Mouse (Mus musculus) kidney, adult 18-20 months (tissue): ENCODE results near the gene Fgf12.

ENCODE experiments used
- DNase-seq: peaks from one replicate; pipeline ENCODE4 v3.0.0; 2021

The Fgf12 gene

DNA sequence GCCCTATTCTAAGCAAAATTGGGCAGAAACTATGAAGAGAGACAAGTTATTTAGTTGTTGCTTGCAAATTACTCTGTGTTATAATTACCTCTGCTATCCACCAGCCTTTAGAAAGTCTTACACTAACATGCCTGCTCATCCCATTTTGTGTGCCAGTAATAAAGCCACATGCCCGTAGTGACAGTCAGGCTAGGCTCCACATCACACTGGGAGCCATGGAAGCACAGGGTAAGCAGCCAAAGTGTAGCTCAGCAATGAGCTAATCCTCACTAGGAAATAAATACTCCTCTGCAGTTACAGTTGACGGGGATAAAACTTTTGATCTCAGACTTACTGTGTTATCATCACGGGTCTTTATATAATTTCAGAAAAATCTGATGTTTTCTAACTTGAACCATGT, 298.0 kb downstream of the Fgf12 start:
- no peak for DNase-seq

DNA sequence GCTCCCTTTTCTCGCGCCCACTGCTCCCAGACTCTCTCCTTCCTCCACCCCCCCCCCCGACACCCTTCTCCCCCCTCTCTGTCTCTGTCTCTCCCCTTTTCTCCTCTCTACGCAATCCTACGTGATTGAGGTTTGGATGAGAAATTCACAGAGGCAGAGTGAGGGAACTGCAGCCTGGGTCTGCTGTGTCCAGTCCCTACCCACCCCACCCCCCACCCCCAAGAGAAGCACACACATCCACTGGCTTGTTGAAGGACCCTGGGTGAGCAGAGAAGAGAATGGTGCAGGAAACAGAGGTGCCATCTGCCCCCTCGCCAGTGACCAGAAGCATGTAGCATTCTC, 305.8 kb downstream of the Fgf12 start:
- no peak for DNase-seq

DNA sequence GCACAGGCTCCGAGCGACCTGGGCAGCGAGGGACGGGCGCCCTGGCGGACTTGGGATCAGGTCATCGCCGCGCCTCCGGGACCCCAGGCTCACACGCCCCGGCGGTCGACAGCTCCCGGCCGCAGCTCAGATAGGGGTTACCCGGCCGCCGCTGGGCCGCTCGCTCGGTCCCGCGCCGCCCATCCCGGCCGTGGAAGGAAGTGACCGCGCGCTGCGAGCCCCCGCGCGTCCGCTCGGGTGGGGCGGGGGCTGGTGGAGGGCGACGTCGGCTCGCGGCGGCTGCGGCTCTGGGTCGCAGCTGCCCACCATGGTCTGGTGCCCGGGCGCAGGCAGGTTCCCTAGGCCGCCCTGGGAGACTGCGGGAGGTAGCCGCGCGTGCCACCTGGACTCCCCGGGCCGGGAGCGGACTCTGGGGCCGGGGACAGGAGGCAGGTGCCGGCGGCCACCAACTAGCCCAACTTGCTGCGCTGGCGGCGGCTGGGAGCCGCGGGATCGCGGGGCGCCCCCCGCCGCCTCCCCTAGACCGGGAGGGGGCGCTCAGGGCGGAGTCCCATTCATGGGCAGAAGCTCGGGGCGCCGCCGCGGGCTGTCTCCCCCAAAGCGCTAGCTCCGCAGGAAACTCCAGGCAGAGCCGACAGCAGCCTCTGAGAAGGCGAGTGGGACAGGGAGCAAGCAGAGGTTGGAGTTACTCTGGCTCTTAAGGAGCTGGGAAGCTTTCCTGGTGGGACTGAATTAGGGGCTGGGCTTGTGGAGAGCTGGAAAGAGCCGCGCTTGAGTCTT, 306.3 kb downstream of the Fgf12 start:
- peak; percentile 11 for DNase-seq

DNA sequence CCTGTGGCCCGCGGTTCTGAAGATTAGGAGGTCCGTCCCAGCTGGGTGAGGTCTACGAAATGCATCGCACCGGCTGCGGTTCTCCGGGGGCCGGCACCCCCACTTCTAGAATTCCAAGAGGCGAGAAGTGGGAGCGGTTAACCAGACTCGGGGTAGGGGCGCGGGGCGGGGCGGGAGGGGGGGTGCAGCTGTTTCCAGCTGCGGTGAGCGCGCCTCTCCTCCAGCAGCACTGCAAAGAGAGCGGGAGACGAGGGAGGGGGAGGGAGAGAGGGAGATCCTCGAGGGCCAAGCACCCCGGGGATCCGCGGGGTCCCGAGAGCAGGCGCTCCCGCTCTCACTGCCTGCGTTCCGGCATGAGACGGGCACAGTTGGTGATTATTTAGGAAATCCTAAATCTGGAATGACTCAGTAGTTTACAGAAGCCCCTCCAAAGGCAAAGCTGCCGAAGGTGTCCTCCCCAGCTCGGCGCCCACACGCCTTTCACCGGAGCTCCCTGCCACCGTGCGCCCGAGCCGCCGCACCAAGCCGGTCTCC, 307.0 kb downstream of the Fgf12 start:
- DNase-seq, result peak; percentile 3

DNA sequence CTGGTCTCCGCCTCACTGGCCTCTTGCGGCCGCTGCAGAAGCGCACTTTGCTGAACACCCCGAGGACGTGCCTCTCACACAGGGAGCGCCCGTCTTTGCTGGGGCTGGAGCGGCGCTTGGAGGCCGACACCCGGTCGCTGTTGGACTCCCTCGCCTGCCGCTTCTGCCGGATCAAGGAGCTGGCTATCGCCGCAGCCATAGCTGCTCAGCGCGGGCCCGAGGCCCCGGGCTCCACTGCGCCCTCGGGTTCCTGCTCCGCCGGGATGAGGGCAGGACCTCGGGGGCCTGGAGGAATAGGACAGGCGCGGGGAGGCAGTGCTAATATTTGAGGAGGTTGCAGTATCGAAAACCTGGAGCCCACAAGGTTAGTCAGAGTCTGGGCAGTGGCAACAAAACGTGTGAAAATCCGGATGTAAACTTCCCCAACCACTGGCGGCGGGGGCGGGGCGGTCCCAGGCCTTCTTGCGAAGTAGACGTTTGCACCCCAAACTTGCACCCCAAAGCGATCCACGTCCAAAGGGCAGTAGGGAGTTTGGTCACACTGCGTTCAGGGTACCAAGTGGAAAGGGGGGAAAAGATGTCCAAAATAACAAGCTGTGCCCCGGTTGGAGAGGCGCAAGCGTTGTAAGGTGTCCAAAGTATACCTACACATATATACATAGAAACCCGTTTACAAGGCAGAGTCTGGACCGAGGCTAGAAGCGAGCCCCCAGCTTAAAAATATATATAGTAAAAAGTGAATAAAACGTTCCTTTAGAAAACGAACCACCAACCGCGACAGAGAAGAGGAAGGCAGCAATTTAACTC, 307.7 kb downstream of the Fgf12 start:
- peak; percentile 4 for DNase-seq

DNA sequence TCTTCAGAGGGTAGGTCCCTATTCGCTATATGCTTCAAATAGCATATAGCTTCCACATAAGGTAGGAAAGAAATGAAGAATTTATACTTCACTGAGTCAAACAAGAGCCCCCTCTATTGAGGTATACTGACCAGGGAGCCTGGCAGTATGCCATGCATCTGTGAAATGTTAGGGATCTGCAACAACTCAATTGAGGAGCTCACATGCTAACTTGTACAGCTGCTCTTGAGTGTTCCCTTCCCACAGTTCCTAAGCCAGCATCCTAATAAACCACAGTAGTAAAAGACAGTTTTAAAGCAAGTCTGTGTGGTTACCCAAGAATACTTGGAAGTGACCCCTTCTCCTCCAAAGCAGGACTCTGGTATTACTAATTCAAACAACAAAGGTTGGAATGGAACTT, 331.3 kb downstream of the Fgf12 start:
- no peak for DNase-seq

DNA sequence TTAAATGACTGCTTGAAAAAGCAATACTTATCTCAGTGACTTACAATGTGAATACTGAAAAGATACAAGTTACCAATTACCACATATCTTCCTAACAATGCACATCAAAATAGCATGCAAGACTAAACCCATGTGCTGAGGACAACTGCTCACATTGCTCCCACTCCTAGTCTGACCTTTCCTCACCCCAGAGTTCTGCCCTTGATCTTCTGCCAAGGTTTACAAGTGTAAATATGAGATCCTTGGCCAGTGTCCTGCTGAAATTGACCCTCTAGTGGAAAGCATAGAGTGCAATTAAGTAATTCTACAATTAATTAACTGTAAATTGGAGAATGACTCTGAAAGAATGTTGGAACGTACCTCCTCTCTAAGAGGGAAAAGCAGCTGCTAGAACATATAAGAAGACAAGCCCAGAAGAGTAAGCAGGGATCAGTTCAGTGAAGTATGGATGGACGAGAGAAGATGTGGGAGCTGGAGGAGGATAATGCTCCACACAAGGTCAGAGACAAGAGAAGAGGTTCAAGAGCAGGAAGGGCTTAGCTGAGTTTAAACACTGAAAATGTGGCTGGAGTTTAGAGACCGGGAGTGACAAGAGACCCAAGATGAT, 333.1 kb downstream of the Fgf12 start:
- no peak for DNase-seq

DNA sequence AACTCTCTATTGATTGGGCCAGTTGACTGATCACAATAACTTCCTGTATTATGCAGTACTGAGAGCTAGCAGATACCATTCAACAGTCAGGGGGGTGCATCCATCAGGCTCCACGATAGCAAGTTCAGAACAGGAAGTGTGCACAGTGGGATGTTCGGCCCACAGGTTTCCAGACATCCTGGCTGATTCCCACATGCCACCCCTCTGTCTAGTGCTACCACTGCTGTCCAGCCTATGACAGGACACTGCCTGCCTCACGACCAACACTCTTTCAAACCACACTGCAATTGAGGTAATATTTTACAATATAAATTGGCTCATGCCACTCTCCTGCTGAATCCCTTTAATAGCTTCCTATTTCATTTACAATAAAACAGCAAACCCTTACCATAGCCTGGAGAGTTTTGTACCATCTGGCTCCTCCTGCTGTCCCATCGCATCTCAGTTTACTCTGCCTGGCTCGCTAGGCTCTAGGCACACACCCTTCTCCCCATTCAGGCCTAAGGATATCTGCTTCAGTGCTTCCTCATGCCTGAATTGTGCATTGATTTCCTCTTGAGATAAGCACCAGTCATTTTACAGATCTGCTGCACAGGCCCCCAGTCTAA, 341.6 kb downstream of the Fgf12 start:
- DNase-seq, result no peak

DNA sequence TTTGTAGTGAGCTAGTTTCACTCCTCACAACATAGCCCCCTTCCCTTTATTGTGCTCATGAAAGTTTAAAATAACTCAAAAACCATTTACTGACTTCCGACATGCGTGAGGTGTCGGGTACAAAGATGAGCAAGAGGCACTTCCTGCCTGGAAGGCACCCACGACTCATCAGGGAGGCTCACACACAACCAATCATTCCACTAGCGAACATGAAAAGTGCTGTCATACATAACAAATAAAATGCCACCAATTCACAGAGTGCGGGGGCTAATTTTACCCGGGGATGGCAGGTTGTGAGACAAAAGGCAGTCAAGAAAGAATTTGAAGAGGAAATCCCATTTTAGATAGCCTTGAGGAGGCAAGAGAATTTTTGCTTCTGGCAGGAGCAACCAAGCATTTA, 344.6 kb downstream of the Fgf12 start:
- no peak for DNase-seq

DNA sequence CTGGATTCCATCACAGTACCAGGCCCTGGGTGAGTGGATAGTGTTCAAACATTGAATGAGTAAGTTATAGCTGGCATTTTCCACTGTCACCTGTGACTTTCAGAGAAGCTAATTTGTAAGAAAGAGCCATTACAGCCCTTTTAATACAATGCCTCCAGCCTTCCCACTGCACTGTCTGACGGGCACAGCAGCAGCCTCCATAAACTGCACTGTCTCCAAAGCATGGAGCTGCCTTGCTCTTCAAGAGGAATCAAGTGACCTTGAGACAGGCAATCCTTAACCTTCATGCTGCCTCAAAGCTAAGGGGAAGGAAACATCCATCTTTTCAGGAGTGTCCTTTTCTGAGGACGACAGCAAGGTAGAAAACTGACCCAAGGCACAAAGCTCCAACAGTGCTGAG, 345.0 kb downstream of the Fgf12 start:
- DNase-seq, result no peak

DNA sequence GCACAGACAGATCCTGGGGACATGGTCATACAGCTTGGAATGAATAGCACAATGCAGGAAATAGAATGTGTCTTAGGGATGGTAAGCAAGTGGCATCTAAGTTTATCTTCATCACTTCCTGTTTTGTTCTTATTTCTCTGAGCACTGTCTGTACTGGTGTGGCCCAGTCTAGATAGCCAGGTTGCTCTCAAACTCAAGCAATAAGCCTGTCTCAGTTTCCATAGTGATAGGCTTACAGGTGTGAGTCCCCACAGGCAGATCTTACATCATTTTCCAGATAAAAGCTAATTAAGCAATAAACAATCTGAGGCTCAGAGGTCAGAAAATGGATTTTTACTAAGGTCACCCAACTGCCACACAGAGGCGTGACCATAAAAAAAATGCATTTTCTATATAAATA, 348.7 kb downstream of the Fgf12 start:
- DNase-seq, result no peak

DNA sequence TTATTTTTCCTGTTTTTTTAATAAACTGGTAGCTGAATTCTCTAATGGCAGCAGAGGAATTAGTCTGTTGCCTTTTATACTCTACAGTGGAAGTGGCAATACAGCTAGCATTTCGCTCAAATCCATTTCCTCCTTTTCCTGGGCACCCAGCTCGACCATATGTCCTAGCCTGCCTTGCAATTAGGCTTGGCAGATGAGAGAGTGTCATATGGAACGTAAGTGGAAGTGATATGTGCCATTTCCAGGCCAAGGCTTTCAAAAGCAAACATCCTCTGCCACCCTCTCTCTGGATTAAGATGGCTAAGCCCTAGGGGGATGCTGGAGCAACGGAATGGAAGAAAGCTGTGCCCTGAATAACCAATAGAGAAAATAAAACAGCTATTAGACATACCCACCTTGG, 350.2 kb downstream of the Fgf12 start:
- no peak for DNase-seq

DNA sequence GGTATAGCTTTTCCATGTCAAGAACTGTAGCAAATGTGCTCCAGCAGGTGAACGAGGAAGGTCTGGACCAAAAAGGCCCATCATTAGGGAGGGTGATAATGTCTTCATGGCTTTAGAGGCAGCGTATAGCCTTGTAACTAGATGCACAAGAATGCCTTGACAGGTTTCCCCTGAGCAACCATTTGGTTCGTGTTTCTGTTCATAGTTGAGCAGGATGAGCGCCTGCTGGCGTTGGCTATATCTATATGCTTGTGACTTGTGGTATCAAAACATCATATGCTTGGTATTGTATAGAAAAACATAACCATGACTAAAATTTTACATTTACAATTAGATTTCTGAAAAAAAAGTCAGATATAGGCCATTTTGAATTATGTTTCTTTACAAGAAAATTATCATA, 361.6 kb downstream of the Fgf12 start:
- no peak for DNase-seq

DNA sequence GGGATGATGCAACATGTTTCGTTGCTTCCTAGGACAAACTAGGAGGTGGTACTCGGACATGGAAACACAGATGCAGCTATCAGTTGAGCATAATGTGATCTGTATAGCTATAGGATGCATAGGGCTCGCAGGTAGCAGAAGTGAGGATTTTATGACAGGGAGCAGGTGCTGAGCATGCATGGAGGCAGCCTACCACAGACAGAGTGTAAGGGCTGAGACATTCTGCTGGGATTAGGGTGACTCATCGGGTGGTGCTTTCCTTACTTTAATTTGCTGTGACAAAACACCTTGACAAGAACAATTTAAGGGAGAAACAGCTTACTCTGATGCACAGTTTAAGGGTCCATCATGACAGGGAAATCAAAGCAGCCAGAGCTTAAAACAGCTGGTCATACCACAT, 363.8 kb downstream of the Fgf12 start:
- no peak for DNase-seq

DNA sequence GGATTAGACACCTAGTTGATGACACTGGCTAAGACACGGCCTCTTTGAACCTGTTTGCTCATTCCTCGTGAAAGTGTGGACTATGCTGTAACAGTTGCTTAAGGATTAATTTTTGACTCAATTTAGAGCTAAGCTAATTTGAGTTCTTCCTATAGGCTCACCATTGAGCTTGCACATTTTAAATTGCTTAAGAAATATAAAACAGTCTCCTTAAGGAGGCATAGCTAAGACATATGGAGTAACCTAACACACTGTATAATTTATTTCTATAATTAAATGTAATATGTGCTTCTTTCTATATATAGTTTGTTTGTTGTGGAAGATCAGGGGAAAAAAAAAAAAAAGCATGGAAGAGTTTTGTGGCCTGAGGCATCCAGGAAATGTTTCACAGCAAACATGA, 378.1 kb downstream of the Fgf12 start:
- DNase-seq, result no peak

DNA sequence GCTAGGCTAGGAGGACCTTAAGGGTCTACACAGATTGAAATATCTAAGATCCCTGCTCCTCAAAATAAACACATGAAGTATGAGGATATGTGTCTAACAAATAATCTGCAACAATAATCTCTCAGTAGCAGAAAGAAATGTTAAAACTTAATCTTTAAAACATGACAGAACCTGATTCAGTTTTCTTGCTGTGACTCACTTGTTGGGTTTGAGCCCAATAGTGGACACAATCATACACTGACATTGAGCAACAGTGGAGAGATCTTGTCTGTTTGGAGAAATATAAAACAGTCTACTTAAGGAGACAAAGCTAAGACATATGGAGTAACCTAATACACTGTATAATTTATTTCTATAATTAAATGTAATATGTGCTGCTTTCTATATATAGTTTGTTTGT, 379.6 kb downstream of the Fgf12 start:
- no peak for DNase-seq

DNA sequence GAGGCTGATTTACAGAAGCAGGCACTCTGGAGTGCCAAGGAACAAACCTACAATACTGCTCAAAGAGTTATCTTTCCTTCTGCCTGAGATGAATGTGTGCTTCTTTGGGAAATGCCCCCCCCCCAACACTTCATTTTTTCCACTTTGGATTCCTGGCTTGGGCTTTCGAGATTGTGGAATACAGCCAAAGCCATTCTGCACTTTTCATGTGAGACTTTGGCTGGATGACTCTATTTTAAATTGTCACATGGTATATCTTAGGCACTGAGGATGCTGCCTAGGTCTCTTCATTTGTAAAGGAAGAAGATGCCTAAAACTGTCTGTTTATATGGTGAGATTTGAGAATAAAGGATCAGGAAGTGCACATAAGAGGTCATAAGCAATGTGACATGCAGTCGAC, 402.2 kb downstream of the Fgf12 start:
- no peak for DNase-seq

DNA sequence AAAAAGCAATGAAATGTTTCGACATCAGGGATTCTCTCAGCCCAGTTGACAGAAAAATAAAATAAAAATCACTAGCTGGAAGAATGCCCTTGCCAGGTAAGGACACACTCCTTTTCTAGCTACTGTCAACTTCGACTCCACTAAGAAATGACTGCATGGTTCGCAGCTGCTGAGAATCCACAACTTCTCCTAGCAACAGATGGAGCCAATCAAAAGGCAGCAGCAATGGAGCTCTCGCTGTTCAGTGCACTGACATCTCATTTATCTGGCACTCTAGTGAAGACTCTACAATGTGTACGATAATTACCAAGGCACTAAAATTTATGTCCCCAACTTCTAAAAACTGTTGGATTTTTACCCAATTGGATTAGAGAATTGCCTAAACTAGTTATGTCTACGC, 407.5 kb downstream of the Fgf12 start:
- DNase-seq, result no peak

DNA sequence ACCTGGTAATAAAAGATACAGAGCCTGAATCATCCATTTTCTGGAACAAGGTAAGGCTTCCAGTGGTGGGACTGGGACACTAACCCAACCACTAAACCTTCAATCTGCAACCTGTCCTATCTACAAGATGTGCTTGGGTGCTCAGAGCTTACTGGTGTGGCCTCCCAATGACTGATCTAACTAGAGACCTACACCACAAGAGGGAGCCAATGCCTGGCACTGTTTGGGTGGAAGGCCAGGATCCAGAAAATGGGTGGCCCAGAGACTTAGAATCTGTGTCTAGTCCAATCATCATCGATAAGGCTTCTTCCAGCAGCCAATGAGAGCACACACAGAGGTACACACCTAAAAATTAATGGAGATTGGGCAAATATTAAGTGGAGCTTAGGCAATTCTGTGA, 414.9 kb downstream of the Fgf12 start:
- no peak for DNase-seq

DNA sequence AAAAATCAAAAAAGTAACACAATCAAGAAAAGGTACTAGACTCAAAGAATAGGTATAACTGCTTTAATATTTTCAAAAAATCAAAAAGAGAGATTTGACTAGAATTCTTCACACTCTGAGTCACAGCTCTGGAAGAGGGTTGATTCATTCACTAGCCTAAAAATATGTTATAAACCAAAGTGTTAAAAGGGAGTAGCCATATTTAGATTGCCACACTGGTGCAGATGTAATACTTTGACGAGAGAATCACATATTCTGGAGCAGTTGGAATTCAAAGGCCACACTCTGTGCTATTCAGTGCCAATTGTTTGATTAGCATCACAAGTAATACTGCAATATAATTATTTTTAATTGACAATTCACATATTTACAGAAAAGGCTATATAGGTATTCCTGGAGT, 416.2 kb downstream of the Fgf12 start:
- no peak for DNase-seq

DNA sequence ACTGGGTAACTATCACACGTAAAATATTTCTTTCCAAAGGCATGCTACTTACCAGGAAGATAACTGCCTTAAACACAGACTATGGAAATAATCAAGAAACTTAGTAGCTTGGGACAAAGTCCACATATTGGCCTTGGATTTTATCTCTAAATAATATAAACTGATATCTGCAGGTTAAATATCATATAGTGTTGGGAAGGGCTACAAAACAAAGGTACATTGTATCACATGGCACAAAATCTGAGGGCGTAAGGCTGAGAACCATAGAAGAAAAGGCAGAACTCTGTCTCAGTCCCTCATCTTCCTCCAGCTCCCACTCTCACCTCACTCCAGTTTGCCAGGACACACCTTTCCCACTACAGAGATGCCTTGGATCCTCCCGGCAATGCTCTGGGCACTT, 417.8 kb downstream of the Fgf12 start:
- DNase-seq, result no peak

DNA sequence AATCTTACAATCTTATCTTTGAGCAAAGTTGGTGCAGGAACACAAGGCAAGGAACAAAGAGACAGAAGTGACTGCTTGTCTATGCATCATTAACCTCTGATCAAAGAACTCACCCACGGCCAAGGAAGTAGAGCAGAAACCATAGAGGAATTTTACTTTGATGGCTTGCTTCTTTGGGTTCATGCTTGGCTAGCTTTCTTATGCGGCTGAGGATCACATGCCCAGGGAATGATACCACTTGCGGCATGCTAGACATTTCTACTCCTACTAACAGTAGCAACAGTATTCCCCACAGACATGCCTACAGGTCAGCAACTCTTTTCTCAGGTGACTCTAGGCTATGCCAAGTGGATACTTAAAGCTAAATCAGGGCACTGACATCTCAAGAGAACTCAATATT, 429.3 kb downstream of the Fgf12 start:
- DNase-seq, result no peak

DNA sequence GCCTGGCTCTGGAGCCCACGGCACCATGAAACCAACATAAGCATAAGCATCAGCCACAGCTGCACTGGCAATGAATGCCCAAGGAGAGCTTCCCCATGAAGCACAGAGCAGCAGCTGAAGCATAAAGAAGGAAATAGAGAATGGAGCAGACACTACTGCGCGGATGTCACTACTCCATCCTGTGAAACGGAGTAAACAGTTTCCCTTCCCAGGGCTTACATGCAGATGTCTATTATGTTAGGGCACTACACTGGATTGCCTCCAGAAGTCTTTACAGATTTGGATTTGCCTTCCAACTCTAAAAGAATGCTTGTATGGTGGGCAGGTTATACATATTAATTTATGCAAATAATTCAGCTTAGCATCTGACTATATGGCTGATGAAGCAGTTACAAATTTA, 441.2 kb downstream of the Fgf12 start:
- no peak for DNase-seq

DNA sequence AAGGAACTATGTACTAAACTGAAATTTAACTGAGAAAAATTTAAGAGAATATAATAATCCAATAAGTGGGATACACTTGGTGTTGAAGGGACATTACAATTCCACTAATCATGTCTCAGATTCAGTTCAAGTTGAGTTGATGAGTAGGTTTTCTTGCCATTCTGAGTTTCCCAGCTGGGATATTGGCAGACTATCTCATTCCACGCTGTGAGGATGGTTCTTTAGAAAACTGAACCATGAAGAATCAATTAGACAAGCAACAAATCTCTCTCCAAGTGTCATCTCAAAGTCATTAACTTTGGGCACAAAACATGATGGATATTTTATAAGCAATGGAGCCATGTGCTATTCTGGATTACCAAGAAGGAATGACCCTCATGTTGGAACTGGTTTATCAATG, 449.0 kb downstream of the Fgf12 start:
- DNase-seq, result no peak
